Mouse (Mus musculus) heart, postnatal 0 days (tissue): ENCODE data around the gene Nrcam. TPM values are rescaled to one million over a fixed set of nuclear protein-coding genes. Genes with fewer than 3 reads are reported as not detected.

Experiments used
- ATAC-seq: fragments of 200-750 bp; cut with Nextera tagmentation; 2 replicates; pipeline ENCODE4 v1.8.0; 2017; ENCODE audit warnings: low read depth, moderate number of reproducible peaks, moderate library complexity; ENCODE audit not compliant: insufficient read depth
- DNase-seq: peaks from one replicate; pipeline ENCODE4 v3.0.0-alpha.2; 2016; ENCODE audit warnings: low spot score
- H3K27ac ChIP-seq: fragments of 300-500 bp; sonication (generic); 2 replicates; pipeline ENCODE4 v1.5.1; 2014; ENCODE audit warnings: low read depth, mild to moderate bottlenecking
- H3K27me3 ChIP-seq: fragments of 300-500 bp; sonication (generic); 2 replicates; pipeline ENCODE4 v1.6.1; 2014; ENCODE audit warnings: low read length, mixed read lengths; ENCODE audit not compliant: control insufficient read depth, insufficient read depth
- H3K36me3 ChIP-seq: fragments of 300-500 bp; sonication (generic); replicated peaks from 2 replicates; pipeline ENCODE4 v1.6.1; 2014; ENCODE audit warnings: low read length, mixed read lengths; ENCODE audit not compliant: control insufficient read depth, insufficient read depth
- H3K4me1 ChIP-seq: fragments of 300-500 bp; sonication (generic); 2 replicates; pipeline ENCODE4 v1.6.1; 2014; ENCODE audit warnings: antibody characterized with exemption; ENCODE audit not compliant: control insufficient read depth, insufficient read depth
- H3K4me2 ChIP-seq: fragments of 300-500 bp; sonication (generic); 2 replicates; pipeline ENCODE4 v1.6.1; 2014; ENCODE audit warnings: low read depth, mild to moderate bottlenecking, low read length, moderate library complexity
- H3K4me3 ChIP-seq: fragments of 300-500 bp; sonication (generic); 2 replicates; pipeline ENCODE4 v1.5.1; 2014; ENCODE audit warnings: low read depth, low read length
- H3K9ac ChIP-seq: fragments of 300-500 bp; sonication (generic); replicated peaks from 2 replicates; pipeline ENCODE4 v1.6.1; 2014; ENCODE audit warnings: low read depth, low read length, mixed read lengths
- H3K9me3 ChIP-seq: fragments of 300-500 bp; sonication (generic); replicated peaks from 2 replicates; pipeline ENCODE4 v1.6.1; 2016; ENCODE audit warnings: low read length; ENCODE audit not compliant: control insufficient read depth
- CTCF ChIP-seq: IDR thresholded peaks from 2 replicates; pipeline ENCODE4 v1.5.1; 2016; ENCODE audit warnings: antibody characterized with exemption, control low read depth, low read depth
- EP300 ChIP-seq: IDR thresholded peaks from 2 replicates; pipeline ENCODE4 v1.6.1; 2016; ENCODE audit warnings: antibody characterized with exemption, low read depth
- WGBS: fragments of 180-500 bp; shearing (Covaris S2); extraction: QIAGEN DNeasy Blood & Tissue Kit; methylation state at CpG from one replicate; pipeline ENCODE4 v1.1.7; 2014; 5-methylcytosine and 5-hydroxymethylcytosine counted together
- polyA plus RNA-seq: library from polyadenylated mRNA; unstranded; fragments of >200 nt; fragmentation: Nextera tagmentation; extraction: Ambion mirVana; gene quantifications from 2 replicates; pipeline ENCODE4 v1.2.1, GENCODE M21; 2015
- total RNA-seq: library from RNA; depleted of rRNA; stranded (reverse); fragments of >200 nt; gene quantifications from 2 replicates; pipeline ENCODE4 v1.2.3, GENCODE M21; 2014; ENCODE audit warnings: low replicate concordance

Nrcam gene
- total and polyA plus RNA-seq, 2 experiments from 2014 or later = 0.20 to 5.0 TPM

GRCm38 (mm10) chr12:44292281-44292680, 36.4 kb upstream of the Nrcam start:
- ATAC-seq (no peak), DNase-seq (peak; percentile 55)
- no peak overlapping the region for H3K9ac ChIP-seq

DNA sequence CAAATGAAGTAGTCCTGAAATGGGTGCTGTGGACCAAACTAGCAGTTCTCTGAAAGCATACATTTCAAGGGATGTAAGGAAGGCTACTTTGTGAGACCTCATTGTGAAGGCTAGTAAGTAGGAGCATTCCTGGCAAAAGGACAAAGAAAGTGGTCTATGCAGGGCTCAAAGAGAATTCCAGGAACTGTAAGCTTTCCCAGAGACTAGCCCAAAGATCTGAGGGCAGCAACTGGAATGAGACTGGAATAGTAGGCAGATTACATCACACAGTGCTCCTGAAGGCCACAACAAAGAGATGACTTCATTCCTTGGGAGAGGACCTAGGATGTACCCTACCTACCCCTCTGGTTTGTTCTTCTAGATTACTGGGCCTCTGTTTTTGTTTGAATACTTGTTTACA, 27.9 kb upstream of the Nrcam start:
- H3K9ac ChIP-seq = no peak overlapping the region
- H3K27ac ChIP-seq = no peak overlapping the region
- ATAC-seq = no peak
- TF ChIP-seq CTCF (no peak), EP300 (no peak)
- no peak overlapping the region for H3K4me3 ChIP-seq
- H3K27me3 ChIP-seq = no peaks in the 10 kb centered on the region
- H3K9me3 ChIP-seq = no peaks in the 10 kb centered on the region
- H3K36me3 ChIP-seq = peaks cover 32% of the 10 kb centered on the region
- H3K4me1 ChIP-seq = no peaks in the 10 kb centered on the region
- H3K4me2 ChIP-seq = no peak overlapping the region
- no peak for DNase-seq

More at GRCm38 (mm10) chr12:44292281-44292680, 36.4 kb upstream of the Nrcam start:
- Histone ChIP-seq H3K27ac (no peak overlapping the region), H3K4me1 (no peaks in the 10 kb centered on the region), H3K4me3 (no peak overlapping the region), H3K4me2 (no peak overlapping the region), H3K27me3 (no peaks in the 10 kb centered on the region), H3K36me3 (peaks cover 29% of the 10 kb centered on the region), H3K9me3 (no peaks in the 10 kb centered on the region)
- peak; percentile 75 for TF ChIP-seq CTCF
- no peak for TF ChIP-seq EP300

GRCm38 (mm10) chr12:44304012-44304411, 24.7 kb upstream of the Nrcam start:
- Histone ChIP-seq H3K4me1 (no peaks in the 10 kb centered on the region), H3K27me3 (no peaks in the 10 kb centered on the region), H3K36me3 (peaks cover 40% of the 10 kb centered on the region), H3K4me2 (no peak overlapping the region), H3K9ac (no peak overlapping the region), H3K27ac (no peak overlapping the region), H3K9me3 (no peaks in the 10 kb centered on the region), H3K4me3 (no peak overlapping the region)
- no peak for DNase-seq
- WGBS = 97% methylated on average over 1 of the region's 1 CpGs
- TF ChIP-seq EP300 = no peak
- no peak for TF ChIP-seq CTCF
- no peak for ATAC-seq

- 84% methylated on average over 5 of the region's 5 CpGs for WGBS
- Histone ChIP-seq H3K9me3 (no peaks in the 10 kb centered on the region), H3K4me3 (no peak overlapping the region), H3K27me3 (no peaks in the 10 kb centered on the region), H3K27ac (no peak overlapping the region), H3K36me3 (peaks cover 41% of the 10 kb centered on the region), H3K9ac (no peak overlapping the region), H3K4me2 (no peak overlapping the region), H3K4me1 (no peaks in the 10 kb centered on the region)
- DNase-seq = no peak
- TF ChIP-seq EP300 (no peak), CTCF (no peak)
- ATAC-seq = no peak
These were observed 23.8 kb upstream of the Nrcam start for GRCm38 (mm10) chr12:44304869-44305268.

DNA sequence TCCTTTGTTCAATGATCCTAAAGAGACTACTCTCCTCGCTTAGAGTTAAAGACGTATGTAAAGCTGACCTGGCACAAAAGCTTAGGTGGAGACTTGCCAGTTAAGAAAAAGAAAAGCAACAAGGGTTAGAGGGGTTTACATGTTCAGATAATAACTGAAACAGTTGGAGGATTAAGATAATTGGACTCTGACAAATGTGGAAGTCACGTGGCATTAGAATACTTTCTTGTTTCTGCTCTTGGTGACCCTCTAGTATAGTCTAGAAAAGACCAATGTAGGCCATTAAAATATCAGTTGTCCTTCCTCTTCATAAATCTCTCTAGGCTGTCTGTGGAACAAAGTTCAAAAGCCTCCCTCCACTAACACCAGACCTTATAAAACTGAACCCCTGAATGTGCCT, 20.5 kb upstream of the Nrcam start:
- DNase-seq (no peak), ATAC-seq (no peak)
- Histone ChIP-seq H3K9me3 (no peaks in the 10 kb centered on the region), H3K36me3 (peaks cover 32% of the 10 kb centered on the region), H3K4me3 (no peak overlapping the region), H3K4me2 (no peak overlapping the region), H3K27me3 (no peaks in the 10 kb centered on the region), H3K27ac (no peak overlapping the region), H3K4me1 (no peaks in the 10 kb centered on the region), H3K9ac (no peak overlapping the region)
- TF ChIP-seq CTCF = no peak
- TF ChIP-seq EP300 = no peak
- WGBS = 86% methylated on average over 3 of the region's 3 CpGs

DNA sequence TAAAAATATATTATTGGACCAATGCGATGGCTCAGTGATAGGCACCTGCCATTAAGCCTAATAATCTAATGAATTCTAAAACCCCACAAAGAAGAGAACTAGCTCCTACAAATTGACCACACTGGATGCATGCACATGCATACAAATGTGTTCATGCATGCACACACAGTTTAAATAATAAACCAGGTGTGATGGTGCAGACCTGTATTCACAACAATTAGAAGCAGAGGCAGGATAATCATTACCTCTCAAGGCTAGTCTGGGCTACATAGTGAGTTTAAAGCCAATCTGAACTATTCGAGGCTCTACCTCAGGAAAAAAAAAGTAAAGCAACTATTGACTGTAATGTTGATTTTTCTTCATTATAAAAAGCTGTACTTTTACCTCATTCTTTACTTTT, 13.5 kb upstream of the Nrcam start:
- no peak for DNase-seq
- ATAC-seq = no peak
- WGBS = 91% methylated on average over 2 of the region's 2 CpGs
- no peak overlapping the region for H3K9ac ChIP-seq
- H3K4me3 ChIP-seq = no peak overlapping the region
- H3K27ac ChIP-seq = no peak overlapping the region
- H3K4me1 ChIP-seq = no peaks in the 10 kb centered on the region
- no peaks in the 10 kb centered on the region for H3K27me3 ChIP-seq
- H3K4me2 ChIP-seq = no peak overlapping the region
- no peaks in the 10 kb centered on the region for H3K9me3 ChIP-seq
- TF ChIP-seq EP300 = no peak
- TF ChIP-seq CTCF = no peak
- peaks cover 22% of the 10 kb centered on the region for H3K36me3 ChIP-seq
